Mouse (Mus musculus): Measurements from ENCODE around the gene Ankrd27. TPM values are rescaled to one million over a fixed set of nuclear protein-coding genes. Genes with fewer than 3 reads are reported as not detected.

Gene Ankrd27
- polyA plus RNA-seq, 1 experiment from 2014 or later: 17.3 TPM

DNA sequence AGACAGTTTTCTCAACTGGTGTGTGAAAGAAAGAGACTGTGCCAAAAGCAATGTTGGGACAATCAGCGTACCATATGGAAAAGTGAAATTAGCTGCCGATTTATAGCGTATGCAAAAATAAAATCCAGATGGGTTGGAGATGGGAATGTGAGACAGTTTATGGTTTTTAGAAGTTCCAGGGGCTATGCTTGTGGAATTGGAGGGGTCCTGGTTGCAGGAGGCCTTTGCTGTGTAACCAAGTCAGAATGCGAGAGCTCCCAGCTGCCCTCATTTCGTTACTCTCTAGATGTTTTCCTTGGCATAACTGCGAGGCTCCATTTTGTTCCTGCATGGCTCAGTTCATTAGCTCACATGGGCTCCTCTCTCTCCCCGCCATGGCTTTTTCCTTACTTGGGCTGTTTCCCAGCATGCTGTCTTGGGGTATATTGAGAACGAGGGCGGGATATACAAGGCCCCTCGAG, 4.7 kb downstream of the Ankrd27 start:
- H3K27me3 ChIP-seq (ENCODE audit: control insufficient read depth, insufficient read depth, low read length): no peaks in the 10 kb centered on the region
- H3K36me3 ChIP-seq (ENCODE audit: control insufficient read depth, insufficient read depth, low read length): peaks cover 10% of the 10 kb centered on the region
- peaks cover 4% of the 10 kb centered on the region for H3K4me1 ChIP-seq (replicated peaks; ENCODE audit: control insufficient read depth, insufficient read depth)
- WGBS: 91% methylated on average over 10 of the region's 10 CpGs
- no peak for ATAC-seq (ENCODE audit: low FRiP score, low TSS enrichment)
- H3K9me3 ChIP-seq (ENCODE audit: control insufficient read depth, low read length): no peaks in the 10 kb centered on the region
- no peak overlapping the region for H3K4me3 ChIP-seq (ENCODE audit: low read depth, low read length)
- H3K9ac ChIP-seq (ENCODE audit: low read length): no peak overlapping the region
- no peak overlapping the region for H3K4me2 ChIP-seq (replicated peaks; ENCODE audit: low read depth)
- no peak for TF ChIP-seq CTCF (IDR thresholded peaks at IDR 0.05; ENCODE audit: low read depth)
- no peak for TF ChIP-seq EP300 (optimal IDR thresholded peaks at IDR 0.05)
- H3K27ac ChIP-seq (replicated peaks): no peak overlapping the region
- DNase-seq (ENCODE audit: low spot score): no peak

DNA sequence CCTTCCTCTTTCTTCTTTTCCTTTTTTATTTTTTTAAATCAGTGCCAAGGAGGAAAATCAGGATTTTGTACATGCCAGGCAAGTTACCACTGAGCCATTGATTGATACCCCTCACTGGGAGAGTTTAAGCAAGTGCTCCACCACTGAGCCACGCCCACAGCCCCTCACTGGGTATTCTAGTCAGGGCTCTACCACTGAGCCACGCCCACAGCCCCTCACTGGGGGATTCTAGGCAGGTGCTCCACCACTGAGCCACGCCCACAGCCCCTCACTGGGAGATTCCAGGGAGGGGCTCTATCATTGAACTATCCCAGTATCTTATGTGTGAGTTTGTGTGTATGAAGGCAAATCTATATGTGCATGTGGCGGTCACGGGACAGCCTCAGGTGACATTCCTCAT, 8.3 kb downstream of the Ankrd27 start:
- Histone ChIP-seq H3K27ac (replicated peaks) (no peak overlapping the region), H3K4me2 (replicated peaks; ENCODE audit: low read depth) (no peak overlapping the region), H3K36me3 (ENCODE audit: control insufficient read depth, insufficient read depth, low read length) (peaks cover 10% of the 10 kb centered on the region), H3K9me3 (ENCODE audit: control insufficient read depth, low read length) (no peaks in the 10 kb centered on the region), H3K9ac (ENCODE audit: low read length) (no peak overlapping the region), H3K4me1 (replicated peaks; ENCODE audit: control insufficient read depth, insufficient read depth) (no peaks in the 10 kb centered on the region), H3K4me3 (ENCODE audit: low read depth, low read length) (no peak overlapping the region), H3K27me3 (ENCODE audit: control insufficient read depth, insufficient read depth, low read length) (no peaks in the 10 kb centered on the region)
- ATAC-seq (ENCODE audit: low FRiP score, low TSS enrichment) (no peak), DNase-seq (ENCODE audit: low spot score) (no peak)
- WGBS: 89% methylated on average over 5 of the region's 5 CpGs
- TF ChIP-seq CTCF (IDR thresholded peaks at IDR 0.05; ENCODE audit: low read depth) (no peak), EP300 (optimal IDR thresholded peaks at IDR 0.05) (no peak)

DNA sequence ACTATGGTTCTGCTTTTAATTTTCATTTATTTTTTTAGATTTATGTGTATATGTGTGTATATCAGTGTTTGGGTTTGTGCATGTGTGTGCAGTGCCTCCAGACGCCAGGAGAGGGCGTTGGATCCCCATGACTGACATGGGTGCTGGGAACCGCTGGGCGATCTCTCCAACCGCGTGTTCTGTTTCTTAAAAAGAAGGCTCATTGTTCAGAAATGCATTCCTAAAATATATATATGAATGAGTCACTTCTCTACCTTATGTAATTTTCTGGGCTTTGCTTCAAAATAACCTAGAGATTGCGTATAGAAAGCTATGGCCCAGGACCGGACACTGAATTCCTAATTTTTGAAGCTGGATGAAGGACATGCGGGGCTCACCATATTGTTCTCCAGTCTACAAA, 13.4 kb downstream of the Ankrd27 start:
- H3K27ac ChIP-seq (replicated peaks): no peak overlapping the region
- no peak overlapping the region for H3K9ac ChIP-seq (ENCODE audit: low read length)
- DNase-seq (ENCODE audit: low spot score) (no peak), ATAC-seq (ENCODE audit: low FRiP score, low TSS enrichment) (no peak)
- peaks cover 8% of the 10 kb centered on the region for H3K36me3 ChIP-seq (ENCODE audit: control insufficient read depth, insufficient read depth, low read length)
- no peak overlapping the region for H3K4me2 ChIP-seq (replicated peaks; ENCODE audit: low read depth)
- H3K27me3 ChIP-seq (ENCODE audit: control insufficient read depth, insufficient read depth, low read length): no peaks in the 10 kb centered on the region
- no peaks in the 10 kb centered on the region for H3K4me1 ChIP-seq (replicated peaks; ENCODE audit: control insufficient read depth, insufficient read depth)
- H3K4me3 ChIP-seq (ENCODE audit: low read depth, low read length): no peak overlapping the region
- TF ChIP-seq EP300 (optimal IDR thresholded peaks at IDR 0.05): no peak
- peak; percentile 27; the same call in 1 of the 2 replicates for TF ChIP-seq CTCF (IDR thresholded peaks at IDR 0.05; ENCODE audit: low read depth)
- H3K9me3 ChIP-seq (ENCODE audit: control insufficient read depth, low read length): no peaks in the 10 kb centered on the region
- 76% methylated on average over 9 of the region's 9 CpGs for WGBS

DNA sequence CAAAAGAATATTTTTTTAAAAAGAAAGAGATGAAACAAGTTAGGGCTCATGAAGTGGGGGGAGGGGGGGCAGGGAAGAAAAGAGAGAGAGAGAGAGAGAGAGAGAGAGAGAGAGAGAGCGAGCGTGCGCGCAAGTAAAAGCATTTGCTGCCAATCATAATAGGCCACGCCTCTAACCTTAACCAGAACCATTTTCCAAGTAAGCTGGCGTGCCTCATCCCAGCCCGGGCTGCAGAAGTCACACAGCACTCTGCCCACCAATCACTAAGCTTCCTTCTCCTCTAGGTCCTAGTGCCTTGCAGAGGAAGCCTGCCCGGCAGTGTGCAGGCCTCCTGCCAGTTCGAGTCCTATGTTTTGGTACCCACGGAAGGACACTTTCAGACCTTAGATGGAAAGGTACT, 14.0 kb downstream of the Ankrd27 start:
- TF ChIP-seq EP300 (optimal IDR thresholded peaks at IDR 0.05): no peak
- no peak for TF ChIP-seq CTCF (IDR thresholded peaks at IDR 0.05; ENCODE audit: low read depth)
- no peak for DNase-seq (ENCODE audit: low spot score)
- Histone ChIP-seq H3K4me2 (replicated peaks; ENCODE audit: low read depth) (no peak overlapping the region), H3K4me1 (replicated peaks; ENCODE audit: control insufficient read depth, insufficient read depth) (no peaks in the 10 kb centered on the region), H3K9ac (ENCODE audit: low read length) (no peak overlapping the region), H3K36me3 (ENCODE audit: control insufficient read depth, insufficient read depth, low read length) (peaks cover 8% of the 10 kb centered on the region), H3K9me3 (ENCODE audit: control insufficient read depth, low read length) (no peaks in the 10 kb centered on the region), H3K4me3 (ENCODE audit: low read depth, low read length) (no peak overlapping the region), H3K27ac (replicated peaks) (no peak overlapping the region), H3K27me3 (ENCODE audit: control insufficient read depth, insufficient read depth, low read length) (no peaks in the 10 kb centered on the region)
- 85% methylated on average over 10 of the region's 10 CpGs for WGBS
- no peak for ATAC-seq (ENCODE audit: low FRiP score, low TSS enrichment)

DNA sequence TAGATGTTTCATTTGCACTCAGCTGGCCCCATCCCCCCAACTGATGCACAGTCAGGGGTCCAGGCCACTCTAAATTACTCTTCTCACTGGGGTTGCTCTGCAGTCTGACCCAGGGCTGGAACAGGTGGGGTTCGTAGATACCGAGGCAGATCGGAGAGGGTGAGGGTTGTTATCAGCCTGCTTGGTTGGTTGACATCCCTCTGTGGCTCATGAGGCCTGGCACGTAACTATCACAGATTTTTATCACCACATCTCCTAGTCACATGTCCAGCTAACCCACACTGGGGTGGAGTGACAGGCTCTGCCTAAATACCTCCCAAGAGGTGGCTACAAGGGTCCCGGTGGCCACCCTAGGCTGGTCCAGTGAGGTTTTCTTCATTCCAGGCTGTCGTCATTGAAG, 15.1 kb downstream of the Ankrd27 start:
- Histone ChIP-seq H3K9ac (ENCODE audit: low read length) (no peak overlapping the region), H3K4me2 (replicated peaks; ENCODE audit: low read depth) (no peak overlapping the region), H3K4me3 (ENCODE audit: low read depth, low read length) (no peak overlapping the region), H3K36me3 (ENCODE audit: control insufficient read depth, insufficient read depth, low read length) (peaks cover 8% of the 10 kb centered on the region), H3K9me3 (ENCODE audit: control insufficient read depth, low read length) (no peaks in the 10 kb centered on the region), H3K4me1 (replicated peaks; ENCODE audit: control insufficient read depth, insufficient read depth) (no peaks in the 10 kb centered on the region), H3K27ac (replicated peaks) (0 out of 2 replicates have a peak overlapping the region, but pooled peaks have one; percentile 50), H3K27me3 (ENCODE audit: control insufficient read depth, insufficient read depth, low read length) (no peaks in the 10 kb centered on the region)
- 88% methylated on average over 6 of the region's 6 CpGs for WGBS
- TF ChIP-seq CTCF (IDR thresholded peaks at IDR 0.05; ENCODE audit: low read depth): no peak
- TF ChIP-seq EP300 (optimal IDR thresholded peaks at IDR 0.05): no peak
- no peak for DNase-seq (ENCODE audit: low spot score)
- ATAC-seq (ENCODE audit: low FRiP score, low TSS enrichment): no peak

DNA sequence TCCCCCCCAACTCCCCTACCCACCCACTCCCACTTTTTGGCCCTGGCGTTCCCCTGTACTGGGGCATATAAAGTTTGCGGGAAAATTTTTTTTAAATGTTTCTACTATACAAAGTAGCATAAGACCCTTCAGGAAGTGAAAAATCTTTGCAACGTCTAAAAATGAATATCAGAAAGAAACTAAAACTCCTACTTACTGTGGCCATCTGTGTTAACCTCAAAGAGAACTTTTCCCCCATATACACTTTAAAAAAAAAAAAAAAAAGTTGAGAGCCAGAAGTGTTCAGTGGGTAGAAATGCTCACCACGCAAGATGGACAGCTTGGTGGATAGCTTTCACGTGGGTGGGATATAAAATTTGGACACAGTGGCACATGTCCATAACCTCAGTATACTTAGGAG, 16.7 kb downstream of the Ankrd27 start:
- no peaks in the 10 kb centered on the region for H3K27me3 ChIP-seq (ENCODE audit: control insufficient read depth, insufficient read depth, low read length)
- no peaks in the 10 kb centered on the region for H3K9me3 ChIP-seq (ENCODE audit: control insufficient read depth, low read length)
- ATAC-seq (ENCODE audit: low FRiP score, low TSS enrichment): no peak
- no peak for DNase-seq (ENCODE audit: low spot score)
- 95% methylated on average over 5 of the region's 5 CpGs for WGBS
- H3K27ac ChIP-seq (replicated peaks): no peak overlapping the region
- TF ChIP-seq CTCF (IDR thresholded peaks at IDR 0.05; ENCODE audit: low read depth): no peak
- no peak for TF ChIP-seq EP300 (optimal IDR thresholded peaks at IDR 0.05)
- no peaks in the 10 kb centered on the region for H3K4me1 ChIP-seq (replicated peaks; ENCODE audit: control insufficient read depth, insufficient read depth)
- H3K36me3 ChIP-seq (ENCODE audit: control insufficient read depth, insufficient read depth, low read length): peaks cover 17% of the 10 kb centered on the region
- no peak overlapping the region for H3K4me2 ChIP-seq (replicated peaks; ENCODE audit: low read depth)
- no peak overlapping the region for H3K4me3 ChIP-seq (ENCODE audit: low read depth, low read length)
- no peak overlapping the region for H3K9ac ChIP-seq (ENCODE audit: low read length)
